Mouse (Mus musculus): ENCODE measurements around the gene Erh. TPM values are rescaled to one million over a fixed set of nuclear protein-coding genes. Genes with fewer than 3 reads are reported as not detected.

Gene Erh
- 73.5 TPM for polyA plus RNA-seq (2017; shearing (Covaris generic))

GRCm38 (mm10) chr12:80643693-80644505, at the start of gene Erh, which contains the start of gene Slc39a9:
Gene Erh (minus strand): TSS chr12:80644341.
Gene Slc39a9 (plus strand): TSS chr12:80643883.

GRCm38 (mm10) chr12:80692269-80692972, 48.3 kb upstream of the Erh start, which contains the start of gene Plekhd1:
Gene Plekhd1 (plus strand): TSS chr12:80692591.

Other genes with a start within 250 kb of the Erh start
- gene Dcaf5, start 207.7 kb downstream of the Erh start, polyA plus RNA-seq (2017; shearing (Covaris generic)) = 20.7 TPM
- gene Exd2, start 181.2 kb downstream of the Erh start, polyA plus RNA-seq (2017; shearing (Covaris generic)) = 42.0 TPM
- not detected for gene Galnt16, start 126.1 kb downstream of the Erh start, polyA plus RNA-seq (2017; shearing (Covaris generic))
- gene Slc39a9, start 458 bp downstream of the Erh start, polyA plus RNA-seq (2017; shearing (Covaris generic)) = 43.0 TPM
- gene Plekhd1, start 48.2 kb upstream of the Erh start, polyA plus RNA-seq (2017; shearing (Covaris generic)) = 0.38 TPM
- not detected for gene Ccdc177, start 116.3 kb upstream of the Erh start, polyA plus RNA-seq (2017; shearing (Covaris generic))
- 26.5 TPM for gene Susd6, start 146.2 kb upstream of the Erh start, polyA plus RNA-seq (2017; shearing (Covaris generic))

Data from activated CD4-positive, CD25-positive, alpha-beta regulatory T cell, adult 9 weeks (primary cell).